Mouse (Mus musculus) c-Kit-positive CD71-positive TER-119-negative erythroid progenitor cells, embryonic 14.5 days (primary cell): ENCODE measurements around the gene Vmn2r84.
"Not testable (repeated sequence)": the region's sequence is repeated elsewhere in the genome, so short reads cannot be mapped to it uniquely, and the experiment has no call there.

ENCODE experiments used
- DNase-seq: peaks from one replicate; pipeline ENCODE4 v3.0.0-alpha.2; 2013; ENCODE audit warnings: low read depth

The Vmn2r84 gene

DNA sequence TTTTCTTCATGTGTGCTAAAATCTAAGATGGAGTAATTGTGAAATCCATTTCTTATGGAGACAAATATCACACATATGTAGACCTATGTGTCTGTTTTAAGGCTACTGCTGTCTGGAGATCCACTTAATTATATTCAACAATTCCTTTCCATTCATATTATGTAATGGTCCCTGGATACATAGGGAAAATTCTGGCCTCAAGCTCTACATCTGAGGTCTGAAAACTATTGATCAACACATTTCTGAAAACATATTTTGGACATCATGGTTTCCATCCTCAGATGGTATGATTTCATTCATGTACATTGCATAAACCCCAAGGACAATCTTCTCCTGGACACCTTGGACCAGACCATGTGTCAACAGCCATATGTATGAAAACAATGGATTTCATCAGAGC is at the start of gene Vmn2r84:
TSS of gene Vmn2r84 (minus strand) at position 101 of the 400 bp plus-strand sequence.
- no peak for DNase-seq

DNA sequence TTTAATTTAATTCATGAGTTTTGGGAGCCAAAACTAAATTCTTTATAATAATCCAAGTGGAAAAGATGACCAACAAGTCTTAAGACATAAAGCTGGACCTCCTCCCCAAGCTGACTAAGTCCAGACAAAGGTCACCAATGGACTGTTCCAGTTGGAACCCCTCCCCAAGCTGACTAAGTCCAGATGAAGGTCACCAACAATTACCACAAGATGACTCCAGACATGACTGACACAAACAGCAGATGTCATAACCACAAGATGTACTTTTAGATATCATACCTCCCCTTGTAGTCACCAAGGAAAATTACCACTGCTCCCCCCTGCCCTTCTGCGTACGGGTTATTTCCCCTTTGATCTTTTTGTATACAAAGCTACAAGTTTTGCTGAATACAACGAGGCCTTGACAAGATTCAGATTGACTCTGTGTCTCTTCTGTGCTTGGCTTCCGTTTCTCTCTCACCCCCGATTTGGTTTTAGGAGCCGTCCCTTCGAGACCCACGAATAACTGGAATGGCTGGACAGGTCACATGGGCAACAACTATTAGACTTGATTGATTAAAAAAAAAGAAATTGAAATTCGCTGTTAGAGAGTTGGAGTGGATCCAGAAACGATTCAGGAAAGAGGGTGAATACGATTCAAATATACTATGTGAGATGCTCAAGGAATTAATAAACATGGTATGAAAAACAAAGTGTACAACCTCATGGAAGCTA is 40.2 kb upstream of the Vmn2r84 start:
- DNase-seq: not testable (repeated sequence)

DNA sequence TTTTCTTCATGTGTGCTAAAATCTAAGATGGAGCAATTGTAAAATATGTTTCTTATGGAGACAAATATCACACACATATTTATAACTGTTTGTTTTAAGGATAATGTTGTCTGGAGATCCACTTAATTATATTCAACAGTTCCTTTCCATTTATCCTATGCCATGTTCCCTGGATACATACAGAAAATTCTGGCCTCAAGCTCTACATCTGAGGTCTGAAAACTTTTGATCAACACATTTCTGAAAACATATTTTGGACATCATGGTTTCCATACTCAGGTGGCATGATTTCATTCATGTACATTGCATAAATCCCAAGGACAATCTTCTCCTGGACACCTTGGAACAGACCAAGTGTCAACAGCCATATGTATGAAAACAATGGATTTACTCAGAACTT is 35.5 kb upstream of the Vmn2r84 start, which contains the start of gene Vmn2r85:
TSS of gene Vmn2r85 (minus strand) at position 101 of the 400 bp plus-strand sequence.
- not testable (repeated sequence) for DNase-seq

DNA sequence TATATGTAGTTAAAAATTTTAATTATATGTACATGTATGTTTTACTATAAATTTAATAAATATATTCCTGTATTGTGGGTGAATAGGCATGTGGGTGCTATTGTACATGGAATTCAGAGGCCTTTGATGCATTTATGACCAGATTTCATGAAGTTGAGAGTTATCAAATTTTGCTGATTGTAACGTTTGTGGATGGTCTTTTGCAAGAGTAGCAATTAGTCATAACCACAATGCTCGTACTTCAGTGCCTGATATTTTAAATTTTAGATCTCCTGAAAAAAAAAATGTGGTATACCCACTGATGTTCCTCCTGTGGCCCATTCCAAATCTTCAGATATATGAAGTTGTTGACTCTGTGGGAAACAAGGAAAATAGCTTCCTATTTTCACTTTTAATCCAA is 28.2 kb upstream of the Vmn2r84 start:
- not testable (repeated sequence) for DNase-seq

DNA sequence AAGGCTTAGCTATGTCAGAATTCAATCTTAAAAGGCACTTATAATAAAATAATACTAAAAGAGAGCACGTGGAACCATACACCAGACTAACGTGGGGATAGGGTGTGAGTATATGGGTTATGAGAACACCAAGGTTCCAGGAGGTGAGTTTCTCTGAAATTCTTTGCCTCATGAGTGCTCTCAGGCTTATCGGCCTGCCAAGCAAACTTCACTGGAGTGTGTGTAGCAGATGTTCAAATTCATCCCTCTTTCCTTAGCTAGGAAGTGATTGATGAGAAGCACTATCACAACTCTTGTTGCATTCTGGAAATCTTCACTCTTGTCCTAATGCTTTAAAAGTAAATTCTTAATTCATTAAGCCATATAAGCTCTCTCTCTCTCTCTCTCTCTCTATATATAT is 26.3 kb upstream of the Vmn2r84 start:
- no peak for DNase-seq

DNA sequence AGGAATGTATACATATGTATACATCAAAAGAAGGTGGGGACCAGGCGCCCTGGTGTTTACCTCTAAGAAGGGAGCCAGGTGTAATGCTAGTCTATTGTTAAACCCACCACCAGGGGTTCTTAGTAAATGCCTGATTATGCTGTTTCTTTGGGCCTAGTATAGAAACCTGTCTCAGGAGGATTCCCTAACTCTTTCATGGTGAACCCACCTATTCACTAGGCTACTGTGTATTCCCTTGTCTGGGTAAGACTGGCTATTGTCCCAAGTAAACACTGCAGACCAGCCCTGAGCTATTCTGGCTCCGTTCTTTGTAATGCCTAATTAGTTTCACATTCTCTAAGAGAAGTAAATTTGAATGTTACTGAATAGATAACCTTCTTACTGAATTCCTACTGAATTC is 25.8 kb upstream of the Vmn2r84 start:
- DNase-seq: not testable (repeated sequence)

DNA sequence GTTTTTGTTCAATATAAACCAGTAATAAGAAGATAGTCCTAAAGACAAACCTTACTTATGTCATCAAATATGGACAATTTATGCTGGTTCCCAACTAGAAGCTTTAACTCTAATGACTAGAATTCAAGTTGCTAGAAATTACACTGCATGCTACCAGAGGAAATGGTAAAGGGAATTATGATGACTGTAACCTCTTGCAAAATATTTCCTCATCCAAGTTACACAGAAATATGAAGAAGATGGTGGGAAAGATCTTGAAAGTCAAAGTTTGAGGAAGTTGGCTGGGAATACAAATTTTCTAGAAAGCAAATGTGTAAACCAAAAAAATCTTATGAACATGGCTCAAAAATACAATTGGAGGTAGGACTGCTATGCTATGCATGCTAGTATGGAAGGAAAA is 22.2 kb upstream of the Vmn2r84 start:
- DNase-seq: not testable (repeated sequence)

DNA sequence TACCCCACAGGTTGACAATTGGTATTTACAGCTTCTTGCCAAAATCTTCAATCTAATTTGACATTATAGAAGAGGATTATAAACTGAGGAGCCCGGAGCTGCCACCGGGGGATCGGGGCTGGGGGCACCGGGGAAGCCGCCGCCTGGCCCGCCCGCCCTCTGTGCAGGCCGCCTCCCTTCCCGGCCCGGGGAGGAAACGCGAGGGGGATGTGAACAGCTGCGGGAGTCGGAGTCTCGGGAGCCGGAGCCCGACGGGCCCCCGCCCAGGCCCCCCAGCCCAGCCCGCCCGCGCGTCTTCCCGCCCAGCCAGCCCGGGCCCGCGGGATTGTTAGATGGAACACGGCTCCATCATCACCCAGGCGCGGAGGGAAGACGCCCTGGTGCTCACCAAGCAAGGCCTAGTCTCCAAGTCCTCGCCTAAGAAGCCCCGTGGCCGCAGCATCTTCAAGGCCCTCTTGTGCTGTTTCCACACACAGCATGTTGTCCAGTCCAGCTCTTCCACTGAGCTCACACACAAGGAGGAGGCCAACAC is 18.1 kb upstream of the Vmn2r84 start:
- not testable (repeated sequence) for DNase-seq

DNA sequence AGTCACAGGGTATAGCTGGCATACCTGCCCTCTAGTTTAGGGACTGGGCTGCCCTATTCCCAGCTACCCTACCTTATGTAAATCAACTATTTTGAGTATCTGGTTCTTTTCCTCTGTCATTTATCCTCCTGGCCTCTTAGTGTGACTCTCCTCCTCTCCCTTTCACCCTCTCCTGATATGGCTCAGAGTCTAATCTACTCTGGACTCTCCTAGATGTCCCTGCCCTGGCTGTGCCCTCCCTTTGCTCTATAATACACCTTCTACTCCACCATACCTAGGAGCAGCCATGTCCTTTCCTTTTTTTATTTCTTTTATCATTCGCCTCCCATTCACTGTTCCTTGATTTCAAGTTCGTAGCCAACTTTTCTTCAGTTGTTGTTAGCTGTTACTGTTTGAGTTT is 19.0 kb downstream of the Vmn2r84 start:
- DNase-seq: no peak

DNA sequence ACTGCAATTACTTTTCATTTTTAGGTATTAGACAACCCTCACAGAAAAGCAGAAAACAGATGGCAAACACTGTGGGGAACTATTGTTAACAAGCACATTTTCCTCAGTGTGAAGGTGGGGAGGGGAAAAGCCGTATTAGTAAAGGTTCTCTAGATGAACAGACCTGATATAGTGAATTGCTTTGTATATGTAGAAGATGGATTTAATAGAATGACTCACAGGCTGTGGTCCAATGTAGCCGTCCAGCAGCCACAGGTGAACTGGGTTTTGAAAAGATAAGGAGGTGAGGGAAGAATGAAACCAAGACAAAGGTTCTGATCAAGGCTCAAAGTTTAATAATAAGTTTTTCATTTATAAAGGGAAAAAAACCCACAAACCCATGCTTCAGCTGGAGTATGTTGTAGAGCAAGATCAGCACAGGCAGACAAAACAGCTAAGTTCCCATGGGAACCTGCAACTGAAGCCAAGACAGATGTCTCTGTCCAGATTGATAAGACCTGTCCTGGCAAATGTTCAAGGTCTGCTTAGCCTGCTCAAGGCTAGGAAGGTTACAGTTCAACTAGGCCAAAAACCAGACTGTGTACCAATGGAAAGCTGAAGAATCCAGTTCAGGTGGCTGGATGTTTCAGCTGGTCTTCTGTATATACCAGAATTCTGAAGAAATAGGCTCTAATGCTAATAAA is 21.5 kb downstream of the Vmn2r84 start:
- DNase-seq: peak; percentile 22

DNA sequence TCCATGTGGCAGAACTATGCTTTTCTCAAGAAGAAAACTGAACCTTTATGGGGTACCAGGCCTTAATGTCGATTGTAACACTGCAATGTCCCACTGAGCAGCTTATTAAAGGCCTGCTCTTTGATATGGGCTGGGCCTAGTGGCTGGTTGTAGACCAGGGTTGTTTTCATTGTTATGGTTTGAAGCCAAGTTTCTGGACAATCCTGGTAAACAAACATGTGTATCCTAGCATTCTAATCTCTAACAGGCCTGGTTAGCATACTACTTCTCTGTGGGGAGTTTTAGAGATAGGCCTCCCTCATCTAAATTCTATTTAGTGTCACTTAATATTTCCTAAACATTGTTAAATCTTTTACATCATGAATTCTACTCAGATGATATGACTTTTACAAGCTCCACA is 22.5 kb downstream of the Vmn2r84 start:
- DNase-seq: no peak

DNA sequence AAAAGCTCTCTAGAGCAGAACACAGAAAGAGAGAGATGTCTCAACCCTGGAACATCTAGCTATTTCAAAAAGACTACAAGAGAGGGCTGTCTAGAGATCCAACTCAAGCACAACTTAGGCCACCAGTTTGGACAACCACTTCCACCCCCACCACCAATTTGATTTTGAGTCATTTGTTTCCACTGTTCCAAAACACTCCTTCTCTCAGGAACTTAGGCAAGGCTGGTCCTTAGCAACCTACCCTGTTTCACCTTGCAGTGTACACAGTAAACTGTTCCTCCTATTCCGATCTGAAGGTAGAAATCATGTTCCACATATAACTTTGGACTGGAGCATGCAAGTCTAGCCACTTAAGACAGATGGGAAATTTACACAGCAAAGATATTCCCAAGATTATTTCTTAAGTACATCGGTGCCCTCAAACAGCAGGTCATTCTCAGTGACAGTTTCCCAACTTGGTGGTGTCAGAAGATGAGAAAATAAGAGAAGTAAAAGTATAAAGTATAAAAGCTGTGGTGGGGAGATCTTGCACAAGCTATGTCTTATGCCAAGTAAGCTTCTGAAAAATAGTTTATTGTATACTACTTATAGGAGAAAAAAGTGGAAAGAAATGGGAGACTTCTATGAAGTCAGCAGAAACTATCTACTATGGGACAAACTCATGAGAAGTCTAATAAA is 24.0 kb downstream of the Vmn2r84 start:
- no peak for DNase-seq

DNA sequence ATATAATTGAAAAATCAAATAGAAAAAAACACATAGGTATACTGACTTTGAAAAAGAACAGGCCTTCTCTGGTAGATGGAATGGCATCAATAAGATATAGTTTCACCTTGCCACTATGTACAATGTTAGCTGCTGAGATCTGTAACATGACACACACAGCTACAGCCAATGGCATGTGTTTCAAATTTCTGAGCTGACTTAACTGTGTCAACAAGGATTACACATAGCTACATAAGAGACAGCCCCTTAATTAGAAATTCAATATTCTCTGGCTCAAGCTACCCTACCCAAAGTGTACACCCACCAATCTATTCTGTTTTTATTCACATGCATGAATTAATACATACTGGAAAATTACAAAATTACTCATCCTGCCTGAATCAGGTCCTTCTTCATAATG is 25.7 kb downstream of the Vmn2r84 start:
- DNase-seq: no peak

DNA sequence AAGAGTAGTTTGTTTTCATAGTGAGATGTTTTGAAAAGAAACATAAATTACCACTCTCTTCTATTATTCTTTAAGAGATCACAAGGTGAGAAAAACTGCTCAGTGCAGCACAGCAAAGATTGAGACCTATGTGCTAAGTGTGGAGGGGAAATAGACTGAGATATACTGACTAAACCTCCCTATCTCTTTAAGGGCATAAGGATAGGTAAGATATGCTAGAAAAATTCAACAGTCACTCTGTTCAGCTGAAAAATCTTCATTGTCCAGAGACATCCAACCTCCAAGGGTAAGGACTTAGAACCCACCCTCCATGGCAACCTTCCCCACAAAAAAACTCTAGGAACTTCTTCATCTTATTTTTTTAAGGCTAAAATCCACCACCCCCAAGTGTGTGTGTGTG is 29.4 kb downstream of the Vmn2r84 start:
- DNase-seq: no peak

DNA sequence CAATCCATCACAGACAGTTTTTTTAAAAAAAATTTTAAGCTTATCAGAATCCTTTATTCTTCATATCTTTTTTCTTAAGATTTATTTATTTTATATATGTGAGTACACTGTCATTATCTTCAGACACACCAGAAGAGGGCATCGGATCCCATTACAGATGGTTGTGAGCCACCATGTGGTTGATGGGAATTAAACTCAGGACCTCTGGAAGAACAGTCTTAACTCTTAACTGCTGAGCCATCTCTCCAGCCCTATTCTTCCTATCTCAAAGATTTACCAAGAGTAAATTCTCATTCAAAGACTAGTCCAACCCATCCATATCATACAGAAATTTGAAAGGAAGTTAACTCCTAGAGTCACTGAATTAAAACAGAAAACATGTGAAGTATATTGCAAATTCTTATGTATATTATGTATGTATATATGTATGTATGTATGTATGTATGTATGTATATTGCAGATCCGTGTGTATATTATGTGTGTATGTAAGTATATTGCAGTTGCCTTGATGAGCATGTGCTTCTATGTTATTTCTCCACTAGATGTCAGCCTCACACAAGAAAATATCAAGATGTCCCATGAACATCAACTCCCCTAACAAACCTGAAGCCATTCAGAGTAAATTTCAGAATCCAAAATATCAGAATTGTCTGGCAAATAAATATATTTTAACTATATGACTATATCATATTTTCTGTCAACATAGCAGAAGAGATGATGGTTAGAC is 30.5 kb downstream of the Vmn2r84 start:
- DNase-seq: peak; percentile 32

DNA sequence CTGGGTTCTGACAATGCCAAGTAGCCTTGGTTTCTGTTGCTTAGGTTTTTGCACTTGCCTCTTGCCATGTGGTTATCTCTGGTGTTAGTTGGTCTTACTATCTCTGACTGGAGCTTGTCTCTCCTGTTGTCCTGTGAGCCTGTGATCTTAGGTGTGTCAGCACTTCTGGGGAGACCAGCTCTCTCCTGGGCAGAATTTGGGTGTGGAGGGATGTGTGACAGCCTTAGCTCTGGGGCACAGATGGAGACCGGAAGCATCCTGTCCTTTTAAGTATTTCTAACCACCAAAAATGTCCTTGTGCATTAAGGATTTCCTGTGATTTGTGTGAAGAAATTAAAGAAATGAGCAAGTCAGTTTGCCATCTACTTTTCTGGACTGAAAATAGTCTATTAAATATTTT is 50.1 kb downstream of the Vmn2r84 start:
- no peak for DNase-seq

DNA sequence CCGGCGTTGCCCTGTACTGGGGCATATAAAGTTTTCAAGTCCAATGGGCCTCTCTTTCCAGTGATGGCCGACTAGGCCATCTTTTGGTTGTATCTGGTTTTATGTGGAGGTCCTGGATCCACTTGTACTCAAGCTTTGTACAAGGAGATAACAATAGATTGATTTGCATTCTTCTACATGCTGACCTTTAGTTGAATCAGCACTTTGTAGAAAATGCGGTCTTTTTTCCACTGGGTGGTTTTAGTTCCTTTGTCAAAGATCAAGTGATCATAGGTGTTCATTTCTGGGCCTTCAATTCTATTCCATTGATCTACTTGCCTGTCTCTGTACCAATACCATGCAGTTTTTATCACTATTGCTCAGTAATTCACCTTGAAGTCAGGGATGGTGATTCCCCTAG is 54.1 kb downstream of the Vmn2r84 start:
- DNase-seq: not testable (repeated sequence)

DNA sequence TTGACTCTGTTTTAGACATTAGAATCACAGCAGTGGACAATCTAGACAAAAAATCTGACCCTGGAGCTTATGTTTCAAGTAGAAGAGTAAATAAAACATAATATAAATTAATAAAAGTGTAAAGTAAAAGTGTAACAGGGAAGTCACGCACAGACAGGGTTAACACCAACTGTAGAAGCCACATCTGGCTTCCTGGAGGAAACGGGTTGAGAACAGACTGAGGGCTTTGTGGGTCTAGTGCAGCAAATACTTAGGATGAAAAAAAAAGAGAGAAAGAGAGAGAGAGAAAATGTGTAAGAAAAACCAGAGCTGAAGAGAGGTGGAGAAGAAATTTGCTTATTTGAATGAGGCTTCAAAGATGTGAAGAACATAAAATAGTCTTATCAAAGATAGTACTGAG is 56.6 kb downstream of the Vmn2r84 start:
- no peak for DNase-seq

DNA sequence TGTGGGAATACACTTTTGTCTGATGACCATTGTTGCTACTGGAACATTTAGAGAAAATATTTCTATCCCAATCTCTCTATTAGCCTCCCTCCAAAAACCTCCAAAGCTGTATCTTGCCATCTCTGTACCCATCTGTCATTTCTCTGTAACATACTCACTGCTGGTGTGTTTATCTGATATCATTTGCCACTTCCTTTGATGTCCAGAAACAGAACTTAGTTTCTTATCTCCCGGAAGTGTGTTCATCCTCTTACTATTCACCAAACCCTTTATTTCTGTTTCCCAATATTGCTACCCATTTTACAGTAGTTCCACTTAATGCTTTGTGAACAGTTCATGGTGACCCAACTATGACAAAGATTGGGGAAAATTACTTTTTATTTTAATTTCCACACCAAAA is 57.7 kb downstream of the Vmn2r84 start:
- no peak for DNase-seq

DNA sequence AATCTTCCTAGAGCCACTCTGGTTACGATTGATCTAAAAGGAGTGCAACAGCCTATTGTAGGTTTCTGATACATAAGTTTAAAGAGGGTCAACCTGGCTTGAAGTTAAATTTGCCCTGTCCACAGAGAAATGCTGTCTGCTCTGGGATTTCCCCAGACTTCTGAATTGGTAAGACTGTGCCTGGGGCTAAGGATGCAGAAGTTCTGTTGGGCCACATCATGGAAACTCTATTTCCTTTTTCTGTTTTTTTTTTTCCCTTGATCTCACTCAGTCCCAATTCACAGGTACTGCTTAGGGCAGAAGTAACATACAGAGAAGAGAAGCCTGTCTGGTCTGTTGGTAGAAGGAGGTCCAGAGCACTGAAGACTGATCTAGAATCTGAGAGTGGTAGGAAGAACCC is 63.4 kb downstream of the Vmn2r84 start:
- no peak for DNase-seq
